Mouse (Mus musculus) hindbrain, embryonic 14.5 days (tissue): Measurements from ENCODE around the gene Dhh. TPM values are rescaled to one million over a fixed set of nuclear protein-coding genes. Genes with fewer than 3 reads are reported as not detected.
A peak's percentile ranks its signal among the peaks of the same experiment; 100 is the strongest.

Experiments used
- ATAC-seq: fragments of 200-750 bp; cut with Nextera tagmentation; 2 replicates; pipeline ENCODE4 v1.8.0; 2017; ENCODE audit warnings: moderate number of reproducible peaks, mild to moderate bottlenecking, moderate TSS enrichment, moderate library complexity; ENCODE audit not compliant: low FRiP score
- DNase-seq: peaks from one replicate; pipeline ENCODE4 v3.0.0-alpha.2; 2015; ENCODE audit warnings: low spot score
- H3K27ac ChIP-seq: fragments of 300-500 bp; sonication (generic); 2 replicates; pipeline ENCODE4 v1.5.1; 2014; ENCODE audit warnings: mild to moderate bottlenecking, moderate library complexity
- H3K27me3 ChIP-seq: fragments of 300-500 bp; sonication (generic); 2 replicates; pipeline ENCODE4 v1.6.1; 2014; ENCODE audit warnings: mild to moderate bottlenecking, low read length, mixed read lengths; ENCODE audit not compliant: control insufficient read depth, insufficient read depth
- H3K36me3 ChIP-seq: fragments of 300-500 bp; sonication (generic); replicated peaks from 2 replicates; pipeline ENCODE4 v1.6.1; 2014; ENCODE audit not compliant: control insufficient read depth, insufficient read depth
- H3K4me1 ChIP-seq: fragments of 300-500 bp; sonication (generic); replicated peaks from 2 replicates; pipeline ENCODE4 v1.6.1; 2014; ENCODE audit warnings: antibody characterized with exemption, low read length, mixed read lengths; ENCODE audit not compliant: control insufficient read depth, insufficient read depth
- H3K4me2 ChIP-seq: fragments of 300-500 bp; sonication (generic); replicated peaks from 2 replicates; pipeline ENCODE4 v1.6.1; 2014; ENCODE audit warnings: mild to moderate bottlenecking, moderate library complexity
- H3K4me3 ChIP-seq: fragments of 300-500 bp; sonication (generic); replicated peaks from 2 replicates; pipeline ENCODE4 v1.5.1; 2014; ENCODE audit warnings: mild to moderate bottlenecking, low read length
- H3K9ac ChIP-seq: fragments of 300-500 bp; sonication (generic); 2 replicates; pipeline ENCODE4 v1.6.1; 2014
- H3K9me3 ChIP-seq: fragments of 300-500 bp; sonication (generic); 2 replicates; pipeline ENCODE4 v1.6.1; 2016; ENCODE audit warnings: low read length; ENCODE audit not compliant: control insufficient read depth
- WGBS: fragments of 180-500 bp; shearing (Covaris S2); extraction: QIAGEN DNeasy Blood & Tissue Kit; methylation state at CpG from one replicate; pipeline ENCODE4 v1.1.7; 2014; 5-methylcytosine and 5-hydroxymethylcytosine counted together
- polyA plus RNA-seq: library from polyadenylated mRNA; unstranded; fragments of >200 nt; fragmentation: Nextera tagmentation; extraction: Ambion mirVana; gene quantifications from 2 replicates; pipeline ENCODE4 v1.2.1, GENCODE M21; 2014

Gene Dhh
- polyA plus RNA-seq, 1 experiment from 2014 or later, result 1.4 TPM

DNA sequence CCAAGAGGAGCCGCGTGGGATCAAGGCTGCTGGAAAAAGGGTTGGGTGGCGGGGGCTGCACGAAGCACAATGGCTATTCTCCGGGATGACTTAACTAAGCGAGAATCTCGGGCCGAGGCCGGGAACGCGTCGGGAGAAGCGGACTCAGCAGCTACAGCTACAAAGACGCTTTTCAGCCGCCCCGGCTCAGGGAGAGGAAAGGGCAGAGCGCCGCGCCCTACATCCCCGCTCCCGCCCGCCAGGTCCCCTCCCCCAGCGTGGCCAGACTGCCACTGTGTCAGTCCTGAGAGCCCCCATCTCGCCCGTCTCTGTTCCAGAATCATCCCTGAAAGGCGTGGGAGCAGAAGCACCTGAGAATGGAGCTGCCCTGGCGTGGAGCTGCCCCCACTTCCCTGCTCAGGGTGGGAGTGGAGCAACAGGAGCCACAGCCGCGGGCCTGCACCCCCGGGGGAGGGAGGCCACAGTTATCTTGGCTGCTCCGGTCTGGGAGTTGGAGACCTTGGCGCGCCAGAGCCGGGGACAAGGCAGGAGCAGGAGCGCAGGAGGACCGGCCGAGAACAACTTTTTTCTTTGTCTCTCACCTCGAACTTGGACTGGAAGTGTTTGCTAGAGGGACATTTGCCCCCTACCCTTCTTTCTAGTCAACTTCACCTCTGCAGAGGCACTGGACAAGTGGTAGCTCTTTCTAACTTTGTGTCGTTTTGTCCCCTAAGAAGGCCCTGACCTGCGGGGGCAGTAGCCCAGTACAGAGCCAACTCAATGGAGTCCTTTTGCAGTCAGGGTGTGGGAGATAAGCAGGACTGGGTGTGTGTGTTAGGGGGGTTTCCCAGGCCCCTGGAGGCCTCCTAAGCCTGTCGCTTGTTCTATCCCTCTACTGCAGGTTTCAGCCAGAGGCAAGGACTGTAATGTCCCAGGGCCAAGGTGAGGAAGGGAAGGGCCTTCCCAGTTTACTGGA is 2.4 kb downstream of the Dhh start:
- Histone ChIP-seq H3K9me3 (no peaks in the 10 kb centered on the region), H3K4me2 (peak overlapping the region; percentile 92), H3K9ac (peak overlapping the region; percentile 35), H3K27ac (no peak overlapping the region), H3K4me1 (peaks cover 30% of the 10 kb centered on the region), H3K27me3 (peaks cover 94% of the 10 kb centered on the region), H3K4me3 (peak overlapping the region; percentile 24), H3K36me3 (no peaks in the 10 kb centered on the region)
- DNase-seq (peak; percentile 58), ATAC-seq (no peak)
- 3% methylated on average over 41 of the region's 41 CpGs for WGBS

DNA sequence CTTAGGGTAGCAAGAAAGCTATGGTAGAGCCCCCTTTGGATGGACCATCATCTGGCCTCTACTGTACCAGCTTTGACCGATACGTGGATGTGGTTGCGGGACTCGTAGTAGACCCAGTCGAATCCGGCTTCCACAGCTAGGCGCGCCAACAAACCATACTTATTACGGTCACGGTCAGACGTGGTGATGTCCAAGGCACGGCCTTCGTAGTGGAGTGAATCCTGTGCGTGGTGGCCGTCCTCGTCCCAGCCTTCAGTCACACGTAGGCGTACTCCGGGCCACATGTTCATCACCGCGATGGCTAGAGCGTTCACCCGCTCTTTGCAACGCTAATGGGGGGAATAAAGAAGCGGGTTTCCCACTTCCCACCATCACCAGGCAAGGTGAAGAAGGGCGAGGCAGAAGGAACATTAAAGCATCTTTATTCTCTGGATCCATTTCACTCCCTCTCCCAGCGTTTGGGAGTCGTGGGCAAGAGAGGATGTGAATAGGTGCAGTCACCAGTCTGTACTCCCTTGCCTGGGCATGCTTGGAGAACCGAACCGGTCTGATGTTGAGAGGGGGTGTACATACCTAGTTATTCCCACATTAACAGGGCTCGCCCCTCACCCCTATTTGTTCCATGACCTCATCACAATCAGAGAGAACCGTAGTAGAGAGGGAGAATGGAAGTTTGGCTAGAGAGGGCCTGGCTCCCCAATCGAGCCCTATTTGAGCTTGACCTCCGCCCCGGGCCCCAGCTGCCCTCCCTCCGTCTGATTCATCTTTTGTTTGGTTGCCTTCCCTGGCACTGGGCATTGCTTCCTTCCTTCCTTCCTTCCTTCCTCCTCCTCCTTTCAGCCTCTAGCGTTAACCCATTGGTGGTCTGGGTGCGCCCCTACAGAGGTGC is 3.4 kb downstream of the Dhh start:
- WGBS, result 3% methylated on average over 38 of the region's 38 CpGs
- H3K4me3 ChIP-seq, result peak overlapping the region; percentile 42
- peak overlapping the region; percentile 54; the same call in 1 of the 2 replicates for H3K9ac ChIP-seq
- H3K9me3 ChIP-seq, result no peaks in the 10 kb centered on the region
- ATAC-seq (no peak), DNase-seq (no peak)
- peaks cover 88% of the 10 kb centered on the region for H3K27me3 ChIP-seq
- peaks cover 30% of the 10 kb centered on the region for H3K4me1 ChIP-seq
- H3K4me2 ChIP-seq, result peak overlapping the region; percentile 92
- H3K36me3 ChIP-seq, result no peaks in the 10 kb centered on the region
- H3K27ac ChIP-seq, result no peak overlapping the region

DNA sequence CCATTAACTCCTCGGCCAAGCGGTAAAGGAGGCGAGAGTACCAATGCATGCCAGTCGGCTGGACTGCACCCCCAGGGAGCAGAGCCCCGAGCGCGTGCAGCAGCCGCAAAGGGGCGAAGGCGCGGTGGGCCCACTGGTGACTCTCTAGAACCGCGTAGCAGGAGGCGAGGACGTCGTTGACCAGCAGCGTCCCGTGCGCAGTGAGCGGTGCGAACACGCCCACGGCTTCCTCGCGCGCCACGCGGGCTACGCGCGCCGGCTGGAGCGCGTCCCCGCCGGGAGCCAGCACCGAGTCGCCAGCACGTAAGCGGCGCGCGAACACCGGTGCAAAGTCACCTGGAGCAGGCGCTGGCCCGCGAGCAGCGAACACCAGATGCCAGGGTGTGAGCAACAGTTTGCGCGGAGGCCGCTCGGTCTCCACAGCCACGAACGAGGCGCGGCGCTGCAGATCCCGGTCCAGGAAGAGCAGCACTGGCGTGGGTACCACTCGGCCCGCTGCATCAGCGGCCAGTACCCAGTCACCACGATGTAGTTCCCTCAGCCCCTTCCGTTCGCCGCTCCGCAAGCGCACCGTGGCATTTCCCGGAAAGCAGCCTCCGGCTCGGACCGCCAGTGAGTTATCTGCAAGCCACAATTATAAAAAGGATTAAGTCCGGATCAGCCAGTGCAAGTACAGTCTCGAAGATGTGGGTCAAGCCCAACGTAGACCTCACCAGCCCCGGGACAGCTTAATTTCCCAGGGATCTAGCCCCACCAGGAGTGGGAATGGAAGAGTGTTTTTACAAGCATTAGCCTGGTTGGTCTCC is 4.2 kb downstream of the Dhh start, which contains the start of gene Rhebl1:
Gene Rhebl1, minus strand, starts transcription at position 601 of the 806 bp plus-strand sequence.
- no peaks in the 10 kb centered on the region for H3K9me3 ChIP-seq
- no peak within 1 kb of the TSS for H3K27ac ChIP-seq
- H3K27me3 ChIP-seq, result peaks cover 80% of the 10 kb centered on the region
- H3K4me2 ChIP-seq, result peak within 1 kb of the TSS; percentile 92
- ATAC-seq (0 out of 2 replicates have a peak, but pooled peaks have one; percentile 24), DNase-seq (no peak)
- peak within 1 kb of the TSS; percentile 42 for H3K4me3 ChIP-seq
- WGBS, result 1% methylated on average over 77 of the region's 77 CpGs
- H3K9ac ChIP-seq, result peak within 1 kb of the TSS; percentile 54
- H3K4me1 ChIP-seq, result peaks cover 30% of the 10 kb centered on the region
- H3K36me3 ChIP-seq, result no peaks in the 10 kb centered on the region

DNA sequence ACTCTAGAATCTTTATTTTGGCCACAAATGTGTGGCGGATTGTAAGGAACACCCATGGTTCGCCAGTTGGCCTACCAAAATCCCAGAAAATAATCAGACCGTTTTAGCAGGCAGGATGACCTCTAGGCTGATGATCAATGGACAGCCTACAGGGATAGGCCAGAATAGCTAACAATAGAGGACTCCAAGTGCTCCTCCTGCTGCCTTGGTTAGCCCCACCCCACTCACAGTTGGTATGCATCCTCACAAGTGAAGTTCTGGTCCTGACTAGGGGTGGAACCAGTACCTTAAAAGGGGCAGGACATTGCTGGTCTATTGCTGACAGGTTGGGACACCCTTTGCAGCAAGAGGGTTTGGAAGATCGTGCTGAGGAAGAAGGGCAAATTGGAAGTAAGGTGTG is 5.3 kb downstream of the Dhh start:
- Histone ChIP-seq H3K4me2 (no peak overlapping the region), H3K9me3 (no peaks in the 10 kb centered on the region), H3K27ac (no peak overlapping the region), H3K4me1 (peaks cover 28% of the 10 kb centered on the region), H3K36me3 (no peaks in the 10 kb centered on the region), H3K4me3 (no peak overlapping the region), H3K9ac (no peak overlapping the region), H3K27me3 (peaks cover 69% of the 10 kb centered on the region)
- no peak for ATAC-seq
- DNase-seq, result no peak
- 38% methylated on average over 4 of the region's 4 CpGs for WGBS

DNA sequence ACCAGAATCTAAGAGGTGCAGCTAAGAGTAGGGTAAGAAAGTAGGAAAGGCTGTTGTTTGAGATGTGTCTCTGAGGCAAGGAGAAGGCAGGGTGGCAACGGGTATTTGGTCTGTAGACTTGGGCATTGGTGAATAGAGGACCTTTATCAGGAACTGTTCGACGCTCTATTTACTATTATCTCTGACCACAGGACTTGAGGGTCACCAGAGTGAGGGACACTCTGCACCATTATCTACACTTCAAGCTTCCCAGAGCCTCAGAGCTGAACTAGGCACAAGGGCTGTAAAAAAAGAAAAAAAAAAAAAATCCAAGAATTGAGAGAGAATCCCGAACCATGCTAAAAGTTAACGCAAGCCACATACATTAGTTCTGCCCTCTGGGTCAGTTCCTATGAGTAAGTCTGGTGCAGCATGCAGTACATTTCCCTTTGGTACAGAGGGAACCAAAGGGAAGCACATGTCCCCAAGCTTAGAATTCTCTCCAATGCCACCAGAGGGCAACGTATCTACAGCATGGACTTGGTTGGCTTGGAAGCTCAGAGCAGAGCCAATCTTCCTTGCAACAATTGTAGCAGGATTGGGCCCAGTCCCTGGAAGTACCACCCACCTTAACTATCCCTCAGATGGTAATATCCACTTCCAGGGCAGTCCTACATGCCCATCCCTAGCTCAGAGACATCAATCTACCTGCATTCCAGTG is 6.3 kb downstream of the Dhh start:
- 51% methylated on average over 6 of the region's 6 CpGs for WGBS
- no peak overlapping the region for H3K27ac ChIP-seq
- peaks cover 59% of the 10 kb centered on the region for H3K27me3 ChIP-seq
- no peaks in the 10 kb centered on the region for H3K36me3 ChIP-seq
- H3K4me1 ChIP-seq, result peaks cover 25% of the 10 kb centered on the region
- H3K9me3 ChIP-seq, result no peaks in the 10 kb centered on the region
- no peak overlapping the region for H3K4me2 ChIP-seq
- no peak overlapping the region for H3K4me3 ChIP-seq
- DNase-seq (peak; percentile 77), ATAC-seq (peak; percentile 64; the same call in 1 of the 2 replicates)
- no peak overlapping the region for H3K9ac ChIP-seq

DNA sequence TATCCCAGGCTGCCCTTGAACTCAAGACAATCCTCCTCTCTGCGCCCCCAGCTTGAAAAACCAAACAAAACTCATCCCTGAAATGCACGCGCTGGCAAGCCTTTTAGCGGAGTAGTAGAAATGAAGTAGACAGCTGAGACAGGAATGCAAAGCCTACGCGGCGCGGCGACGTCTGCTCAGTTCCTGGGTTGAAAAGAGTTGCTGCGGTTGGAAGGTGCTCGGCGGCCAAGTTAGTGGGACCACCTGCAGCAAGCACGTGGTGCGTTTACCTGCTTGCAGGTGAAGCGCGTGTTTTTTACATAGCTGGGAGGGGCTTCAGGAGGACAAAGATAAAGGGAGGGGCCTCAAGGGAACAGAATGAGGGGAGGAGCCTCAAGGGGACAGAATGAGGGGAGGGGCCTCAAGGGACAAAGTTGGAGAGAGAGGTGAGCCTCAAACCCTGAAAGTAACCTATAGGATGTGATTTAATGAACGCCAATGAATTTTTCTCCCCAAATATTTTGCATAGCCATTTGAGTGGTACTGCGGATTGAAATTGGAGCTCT is 7.1 kb downstream of the Dhh start:
- DNase-seq (no peak), ATAC-seq (no peak)
- Histone ChIP-seq H3K9ac (no peak overlapping the region), H3K27ac (no peak overlapping the region), H3K9me3 (no peaks in the 10 kb centered on the region), H3K27me3 (peaks cover 51% of the 10 kb centered on the region), H3K4me3 (no peak overlapping the region), H3K36me3 (no peaks in the 10 kb centered on the region), H3K4me2 (no peak overlapping the region), H3K4me1 (peaks cover 25% of the 10 kb centered on the region)
- 13% methylated on average over 19 of the region's 19 CpGs for WGBS

DNA sequence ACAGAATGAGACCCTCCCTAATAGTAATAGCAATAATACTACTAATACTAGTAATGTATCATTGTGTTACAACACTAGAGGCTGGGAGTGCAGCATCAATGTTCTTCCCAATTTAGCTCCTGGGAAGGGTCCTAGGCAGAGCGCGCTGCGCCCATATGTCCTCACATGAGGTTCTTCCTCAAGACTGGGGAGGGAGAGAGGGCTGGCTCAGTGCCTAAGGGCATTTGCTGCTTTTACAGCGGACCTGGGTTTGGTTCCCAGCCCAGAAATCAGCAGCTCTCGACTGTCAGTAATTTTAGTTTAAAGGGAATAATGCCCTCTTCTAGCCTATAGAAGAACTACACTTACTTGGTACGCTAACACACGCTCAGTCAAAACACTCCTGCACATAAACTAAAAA is 10.8 kb downstream of the Dhh start:
- Histone ChIP-seq H3K4me3 (no peak overlapping the region), H3K4me2 (no peak overlapping the region), H3K36me3 (no peaks in the 10 kb centered on the region), H3K27me3 (peaks cover 14% of the 10 kb centered on the region), H3K9ac (no peak overlapping the region), H3K9me3 (no peaks in the 10 kb centered on the region), H3K27ac (no peak overlapping the region), H3K4me1 (no peaks in the 10 kb centered on the region)
- no peak for DNase-seq
- WGBS, result 83% methylated on average over 7 of the region's 7 CpGs
- ATAC-seq, result no peak

DNA sequence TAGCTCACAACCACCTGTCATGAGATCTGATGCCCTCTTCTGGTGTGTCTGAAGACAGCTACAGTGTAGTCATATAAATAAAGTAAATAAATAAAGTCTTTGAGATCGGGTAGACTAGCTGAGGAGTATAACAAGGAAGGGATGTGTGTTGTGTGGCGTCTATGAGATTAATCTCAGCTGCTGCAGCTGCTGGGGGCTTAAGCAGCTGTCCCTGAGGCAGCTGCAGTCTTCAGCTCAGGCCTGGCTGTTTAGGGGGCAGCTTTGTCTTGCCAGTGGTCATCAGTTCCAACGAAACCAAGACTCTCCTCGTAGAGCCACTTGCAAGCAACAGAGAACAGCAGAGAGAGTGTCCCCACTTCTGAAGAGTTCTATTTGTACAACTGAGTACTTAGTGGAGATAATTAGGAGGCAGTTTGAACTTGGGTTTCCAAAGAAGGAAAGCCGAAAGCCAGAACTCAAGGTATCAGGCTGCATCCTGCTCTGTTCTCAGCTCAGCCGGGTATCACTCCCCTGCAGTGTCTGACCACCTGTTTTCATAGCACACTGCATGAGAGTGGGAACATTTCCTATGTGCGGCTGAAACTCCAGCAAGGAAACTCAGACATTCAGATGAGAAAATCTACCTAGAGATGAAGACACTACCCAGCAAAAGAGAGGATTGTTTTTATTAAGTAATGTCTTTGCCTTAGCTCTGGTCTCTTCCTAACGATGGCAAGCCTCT is 11.5 kb downstream of the Dhh start:
- ATAC-seq (no peak), DNase-seq (no peak)
- no peak overlapping the region for H3K27ac ChIP-seq
- H3K9me3 ChIP-seq, result no peaks in the 10 kb centered on the region
- H3K27me3 ChIP-seq, result peaks cover 7% of the 10 kb centered on the region; the same call in 1 of the 2 replicates
- H3K9ac ChIP-seq, result no peak overlapping the region
- no peak overlapping the region for H3K4me2 ChIP-seq
- WGBS, result 72% methylated on average over 8 of the region's 8 CpGs
- no peaks in the 10 kb centered on the region for H3K4me1 ChIP-seq
- no peaks in the 10 kb centered on the region for H3K36me3 ChIP-seq
- no peak overlapping the region for H3K4me3 ChIP-seq
